Mouse (Mus musculus): ENCODE measurements around the gene Satb2. TPM values are rescaled to one million over a fixed set of nuclear protein-coding genes. Genes with fewer than 3 reads are reported as not detected.

The Satb2 gene
- polyA plus RNA-seq, 1 experiment from 2014 or later = 1.9 TPM

DNA sequence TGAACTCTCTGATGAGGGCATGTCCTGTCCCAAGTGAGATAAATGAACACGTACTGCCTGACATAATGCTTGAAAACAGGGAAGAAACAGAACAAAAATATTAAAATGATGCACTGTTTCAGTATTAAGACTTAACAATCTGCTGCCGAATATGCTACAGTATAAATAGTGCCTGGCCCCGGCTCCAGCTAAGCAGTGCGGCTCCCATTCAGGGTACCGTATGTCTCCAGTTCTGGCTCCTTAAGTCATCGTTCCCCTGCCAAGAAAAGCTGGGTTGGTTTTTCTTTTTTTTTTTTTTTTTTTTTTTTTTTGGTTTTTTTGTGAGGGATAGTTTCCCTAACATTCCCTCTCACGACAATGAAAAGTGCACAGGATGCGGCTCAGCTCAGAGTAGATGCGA lies 78.3 kb downstream of the Satb2 start:
- Histone ChIP-seq H3K27me3 (no peaks in the 10 kb centered on the region), H3K4me2 (replicated peaks) (no peak overlapping the region), H3K9ac (replicated peaks) (no peak overlapping the region), H3K36me3 (no peaks in the 10 kb centered on the region), H3K4me3 (replicated peaks) (no peak overlapping the region), H3K27ac (no peak overlapping the region), H3K9me3 (no peaks in the 10 kb centered on the region), H3K4me1 (replicated peaks) (no peaks in the 10 kb centered on the region)
- ATAC-seq = no peak
- WGBS = 88% methylated on average over 9 of the region's 9 CpGs

DNA sequence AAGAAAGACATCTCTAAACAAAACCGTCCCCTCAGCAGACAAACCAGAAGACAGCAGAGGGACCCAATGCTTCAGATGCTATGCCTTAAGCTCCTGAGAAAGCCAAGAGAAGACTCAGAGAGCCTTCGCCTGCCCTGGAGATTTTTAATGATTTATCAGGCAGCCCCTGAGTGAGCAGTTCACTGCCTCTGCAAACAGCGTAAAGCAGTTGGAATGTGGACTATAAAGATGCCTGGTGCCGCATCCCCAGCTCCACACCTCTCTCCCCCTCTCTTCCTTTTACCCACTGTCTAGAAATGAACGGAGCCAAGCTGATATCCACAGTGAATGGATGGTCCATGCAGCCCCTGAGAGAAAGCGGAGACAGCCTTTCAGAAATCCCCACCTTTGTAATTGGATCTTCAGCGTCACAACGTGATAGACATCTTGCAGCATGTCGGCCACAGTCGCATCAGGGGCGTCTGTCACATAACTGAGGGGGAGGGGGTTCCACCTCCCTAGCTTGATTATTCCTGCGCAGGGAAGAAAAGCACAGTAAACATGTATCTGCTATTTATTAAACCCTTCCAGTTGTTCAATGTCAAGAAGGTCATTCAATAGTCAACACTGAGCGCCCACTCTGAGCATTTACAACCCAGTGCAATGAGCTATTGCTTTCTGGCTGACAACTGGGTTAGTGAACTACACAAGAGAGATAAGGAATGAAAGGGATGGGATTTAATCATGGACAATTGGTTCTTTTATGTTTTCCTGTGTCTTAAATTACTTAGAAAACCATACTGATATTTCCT lies 79.6 kb downstream of the Satb2 start:
- Histone ChIP-seq H3K4me2 (replicated peaks) (peak overlapping the region; percentile 13; the same call in 1 of the 2 replicates), H3K36me3 (no peaks in the 10 kb centered on the region), H3K9me3 (no peaks in the 10 kb centered on the region), H3K4me1 (replicated peaks) (no peaks in the 10 kb centered on the region), H3K27ac (no peak overlapping the region), H3K27me3 (no peaks in the 10 kb centered on the region), H3K9ac (replicated peaks) (no peak overlapping the region), H3K4me3 (replicated peaks) (no peak overlapping the region)
- WGBS = 64% methylated on average over 13 of the region's 13 CpGs
- peak; percentile 63; the same call in 1 of the 2 replicates for ATAC-seq

DNA sequence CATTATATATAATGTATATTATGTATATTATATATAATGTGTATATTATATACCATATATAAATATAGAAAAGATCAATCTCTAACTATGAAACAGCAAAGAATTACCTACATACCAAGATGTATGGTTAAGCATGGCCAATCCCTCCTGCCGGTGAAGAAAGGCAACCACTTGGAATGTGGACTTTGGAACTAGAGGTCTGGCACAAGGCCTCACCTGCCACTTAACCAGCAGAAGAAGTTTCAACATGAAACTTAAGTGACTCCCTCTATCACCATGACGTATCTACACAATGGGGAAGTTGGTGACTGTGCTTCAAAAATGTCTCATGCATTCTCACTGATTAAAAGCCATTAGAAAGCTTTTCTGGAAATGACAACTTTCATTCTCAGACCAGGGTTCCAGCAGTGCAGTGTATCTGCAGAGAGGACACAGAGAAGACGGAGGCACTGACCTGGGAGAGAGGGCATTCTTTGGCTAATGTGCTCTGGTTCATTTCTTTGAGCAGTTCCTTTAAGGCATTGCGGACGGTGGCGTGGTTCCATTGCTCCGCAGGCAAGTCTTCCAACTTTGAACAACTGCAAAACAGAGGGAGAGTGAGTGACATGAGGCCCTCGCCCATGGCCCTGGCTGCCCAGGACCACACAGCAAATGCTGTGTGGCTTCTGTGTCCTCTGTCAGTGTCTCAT lies 80.8 kb downstream of the Satb2 start:
- H3K4me1 ChIP-seq (replicated peaks) = no peaks in the 10 kb centered on the region
- 89% methylated on average over 8 of the region's 8 CpGs for WGBS
- ATAC-seq = no peak
- H3K9ac ChIP-seq (replicated peaks) = no peak overlapping the region
- H3K27me3 ChIP-seq = no peaks in the 10 kb centered on the region
- no peak overlapping the region for H3K4me3 ChIP-seq (replicated peaks)
- H3K27ac ChIP-seq = no peak overlapping the region
- no peaks in the 10 kb centered on the region for H3K36me3 ChIP-seq
- H3K9me3 ChIP-seq = no peaks in the 10 kb centered on the region
- no peak overlapping the region for H3K4me2 ChIP-seq (replicated peaks)

DNA sequence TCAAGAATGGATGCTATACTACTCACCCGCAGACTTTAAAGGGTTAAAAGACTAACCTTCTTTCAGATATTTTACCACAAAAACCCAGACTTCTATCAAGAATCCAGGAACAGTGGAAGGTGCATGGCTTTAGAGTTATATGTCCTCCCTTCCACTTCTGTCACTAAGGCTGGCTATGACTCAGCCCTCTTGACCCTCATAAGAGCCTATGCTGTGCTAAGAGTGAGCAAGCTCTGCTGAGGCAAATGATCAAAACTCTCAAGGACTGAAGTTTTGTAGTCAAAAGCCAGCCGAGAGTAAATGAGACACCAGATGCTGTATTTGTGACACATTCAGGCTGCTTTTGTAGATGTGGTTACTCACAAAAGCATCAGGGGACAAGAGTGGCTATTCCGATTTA lies 81.8 kb downstream of the Satb2 start:
- no peak for ATAC-seq
- Histone ChIP-seq H3K27me3 (no peaks in the 10 kb centered on the region), H3K27ac (no peak overlapping the region), H3K9ac (replicated peaks) (no peak overlapping the region), H3K4me3 (replicated peaks) (no peak overlapping the region), H3K9me3 (no peaks in the 10 kb centered on the region), H3K4me1 (replicated peaks) (no peaks in the 10 kb centered on the region), H3K36me3 (no peaks in the 10 kb centered on the region), H3K4me2 (replicated peaks) (no peak overlapping the region)
- 90% methylated on average over 3 of the region's 3 CpGs for WGBS

DNA sequence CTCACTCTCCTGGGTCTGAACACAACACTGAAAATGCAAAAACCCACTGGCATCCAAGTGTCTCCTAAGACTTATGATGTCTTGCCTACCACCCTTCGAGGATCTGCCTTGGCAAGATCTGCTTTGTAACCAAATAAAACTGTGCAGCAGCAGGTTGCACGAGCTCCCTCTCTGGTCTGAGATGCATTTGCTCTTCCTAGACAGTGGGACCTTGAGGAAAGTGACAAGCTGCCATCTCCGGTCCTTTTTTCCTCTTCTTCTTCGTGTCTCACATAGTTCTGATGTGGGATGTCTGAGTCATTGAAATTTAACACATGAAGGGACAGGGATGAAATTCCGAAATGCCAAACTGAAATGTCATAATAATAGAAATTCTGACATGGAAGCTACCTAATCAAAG lies 85.7 kb downstream of the Satb2 start:
- ATAC-seq = no peak
- H3K4me3 ChIP-seq (replicated peaks) = no peak overlapping the region
- no peaks in the 10 kb centered on the region for H3K27me3 ChIP-seq
- H3K4me2 ChIP-seq (replicated peaks) = no peak overlapping the region
- H3K9ac ChIP-seq (replicated peaks) = no peak overlapping the region
- H3K9me3 ChIP-seq = no peaks in the 10 kb centered on the region
- no peaks in the 10 kb centered on the region for H3K4me1 ChIP-seq (replicated peaks)
- H3K27ac ChIP-seq = no peak overlapping the region
- 86% methylated on average over 5 of the region's 5 CpGs for WGBS
- no peaks in the 10 kb centered on the region for H3K36me3 ChIP-seq

DNA sequence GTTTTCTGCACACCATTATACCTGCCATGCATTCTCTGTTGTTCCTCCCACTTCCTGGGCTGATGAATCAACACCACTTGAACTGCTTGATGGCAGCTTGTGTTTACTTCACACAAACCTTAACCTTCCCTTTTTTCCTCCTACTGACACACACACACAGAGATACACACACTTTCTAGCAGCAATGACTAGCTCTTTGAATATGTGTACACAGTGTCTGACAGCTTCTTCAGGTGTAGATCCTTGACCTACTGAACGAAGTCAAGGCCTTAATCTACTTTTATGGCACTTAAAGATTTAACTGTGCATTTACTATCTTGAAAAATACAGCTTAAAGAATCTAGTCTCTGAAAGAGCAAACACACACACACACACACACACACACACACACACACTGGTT lies 89.5 kb downstream of the Satb2 start:
- Histone ChIP-seq H3K4me1 (replicated peaks) (no peaks in the 10 kb centered on the region), H3K9me3 (no peaks in the 10 kb centered on the region), H3K27me3 (no peaks in the 10 kb centered on the region), H3K27ac (no peak overlapping the region), H3K4me2 (replicated peaks) (no peak overlapping the region), H3K4me3 (replicated peaks) (no peak overlapping the region), H3K36me3 (no peaks in the 10 kb centered on the region), H3K9ac (replicated peaks) (no peak overlapping the region)
- ATAC-seq = no peak
- 88% methylated on average over 1 of the region's 1 CpGs for WGBS

DNA sequence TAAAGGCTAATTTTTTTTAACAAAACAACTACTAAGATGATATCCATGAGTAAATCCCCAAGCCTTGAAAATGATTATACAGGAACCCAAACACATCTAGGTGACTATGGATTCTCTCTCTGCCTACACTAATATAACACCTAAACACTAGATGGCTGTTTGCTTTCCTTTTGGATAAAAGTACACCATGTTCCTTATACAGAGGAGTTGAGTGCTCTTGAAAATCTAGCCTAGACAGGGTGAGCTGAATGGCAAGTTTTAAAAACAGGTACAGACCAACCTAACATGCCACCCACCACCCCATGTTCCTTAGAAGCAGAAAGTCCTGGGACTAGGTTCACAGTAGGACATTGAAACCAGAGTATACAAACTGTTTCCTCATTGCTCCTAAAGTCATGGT lies 90.9 kb downstream of the Satb2 start:
- H3K4me1 ChIP-seq (replicated peaks) = no peaks in the 10 kb centered on the region

DNA sequence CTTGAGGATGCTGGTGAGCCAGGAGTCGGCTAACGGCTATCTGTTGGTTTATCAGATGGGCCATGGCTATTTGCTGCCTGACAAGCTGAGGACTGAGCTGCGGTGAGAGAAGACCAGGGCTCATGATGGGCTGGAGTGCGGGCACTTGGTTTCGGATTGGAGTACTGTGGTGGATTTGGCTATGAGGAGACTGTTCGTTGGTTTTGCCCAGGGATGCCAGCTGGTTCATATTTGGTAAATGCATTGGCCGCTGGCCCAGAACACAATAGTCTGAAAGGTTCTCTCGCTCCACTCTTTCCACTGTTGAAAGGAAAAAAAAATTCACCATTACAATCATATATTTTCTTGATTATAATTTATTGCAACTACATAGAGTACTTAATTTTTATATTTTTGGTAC lies 107.0 kb downstream of the Satb2 start:
- no peak overlapping the region for H3K27ac ChIP-seq
- H3K9ac ChIP-seq (replicated peaks) = no peak overlapping the region
- no peak overlapping the region for H3K4me3 ChIP-seq (replicated peaks)
- no peaks in the 10 kb centered on the region for H3K36me3 ChIP-seq
- WGBS = 95% methylated on average over 8 of the region's 8 CpGs
- H3K27me3 ChIP-seq = no peaks in the 10 kb centered on the region
- no peaks in the 10 kb centered on the region for H3K4me1 ChIP-seq (replicated peaks)
- ATAC-seq = no peak
- H3K9me3 ChIP-seq = no peaks in the 10 kb centered on the region
- no peak overlapping the region for H3K4me2 ChIP-seq (replicated peaks)

More for the DNA sequence above, 90.9 kb downstream of the Satb2 start:
- no peak overlapping the region for H3K4me3 ChIP-seq (replicated peaks)
- no peak overlapping the region for H3K27ac ChIP-seq
- no peak overlapping the region for H3K9ac ChIP-seq (replicated peaks)
- H3K4me2 ChIP-seq (replicated peaks) = no peak overlapping the region
- no peaks in the 10 kb centered on the region for H3K9me3 ChIP-seq
- no peak for ATAC-seq
- H3K36me3 ChIP-seq = no peaks in the 10 kb centered on the region
- no peaks in the 10 kb centered on the region for H3K27me3 ChIP-seq

DNA sequence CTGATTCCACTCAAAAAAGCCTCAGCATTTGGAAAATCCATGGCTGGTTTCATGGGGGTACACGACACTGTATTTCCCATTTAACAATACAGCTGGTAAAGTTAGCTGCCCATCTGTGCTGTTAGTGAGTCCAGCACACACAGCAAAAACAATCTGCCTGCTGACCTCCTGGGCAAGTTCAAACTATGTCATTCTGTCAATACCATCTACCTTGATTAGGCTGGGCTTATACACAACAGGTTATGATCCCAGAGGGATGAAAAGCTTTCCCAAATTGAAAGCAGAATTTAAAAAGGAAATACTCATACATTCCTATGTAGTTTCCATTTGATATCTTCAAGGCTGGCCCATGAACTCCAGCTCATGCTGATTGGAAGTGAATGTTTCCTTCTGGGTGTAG lies 113.2 kb downstream of the Satb2 start:
- no peak for ATAC-seq
- no peak overlapping the region for H3K9ac ChIP-seq (replicated peaks)
- H3K4me1 ChIP-seq (replicated peaks) = no peaks in the 10 kb centered on the region
- H3K27me3 ChIP-seq = no peaks in the 10 kb centered on the region
- WGBS = 88% methylated on average over 1 of the region's 1 CpGs
- H3K27ac ChIP-seq = no peak overlapping the region
- no peaks in the 10 kb centered on the region for H3K9me3 ChIP-seq
- no peaks in the 10 kb centered on the region for H3K36me3 ChIP-seq
- H3K4me3 ChIP-seq (replicated peaks) = no peak overlapping the region
- H3K4me2 ChIP-seq (replicated peaks) = no peak overlapping the region

DNA sequence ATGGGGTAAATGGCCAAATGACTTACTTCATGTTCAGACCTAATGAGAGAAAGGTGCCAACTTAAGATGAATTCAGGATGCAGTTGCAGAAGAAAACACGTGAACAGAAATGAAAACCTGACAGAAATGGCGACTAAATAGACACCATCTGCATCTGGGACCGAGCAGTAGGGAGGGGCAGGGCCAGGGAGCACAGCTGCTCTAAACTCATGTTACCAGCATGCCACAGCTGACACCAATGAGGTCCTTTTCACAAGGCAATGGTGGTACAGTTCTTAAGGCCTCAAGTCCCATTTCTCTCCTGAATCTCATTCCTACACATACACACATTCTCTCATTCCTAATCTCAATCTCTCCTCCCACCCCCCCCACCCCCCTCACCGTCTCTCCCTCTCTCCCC lies 115.7 kb downstream of the Satb2 start:
- H3K4me2 ChIP-seq (replicated peaks) = no peak overlapping the region
- no peaks in the 10 kb centered on the region for H3K27me3 ChIP-seq
- H3K4me3 ChIP-seq (replicated peaks) = no peak overlapping the region
- H3K36me3 ChIP-seq = no peaks in the 10 kb centered on the region
- no peak overlapping the region for H3K9ac ChIP-seq (replicated peaks)
- no peak overlapping the region for H3K27ac ChIP-seq
- no peaks in the 10 kb centered on the region for H3K9me3 ChIP-seq
- H3K4me1 ChIP-seq (replicated peaks) = no peaks in the 10 kb centered on the region
- ATAC-seq = no peak
- WGBS = 69% methylated on average over 4 of the region's 4 CpGs

DNA sequence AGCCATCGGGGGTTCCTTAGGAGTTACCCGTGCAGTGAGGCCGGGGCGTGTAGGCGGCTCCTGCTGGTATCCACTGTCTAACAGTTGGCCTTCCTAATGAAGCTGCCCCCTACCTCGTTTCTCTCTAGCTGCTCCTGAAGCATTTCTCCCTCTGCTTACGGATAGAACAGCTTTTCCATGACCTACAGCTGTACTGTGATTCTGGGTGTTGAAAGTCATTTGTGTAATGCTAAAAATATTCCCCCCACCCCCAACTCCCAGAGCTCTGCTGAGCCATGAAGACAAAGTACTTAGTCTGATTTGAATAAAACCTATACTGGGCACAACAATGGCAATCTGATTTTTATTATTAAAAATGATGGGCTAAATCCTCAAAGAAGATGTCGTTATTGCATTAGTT lies 121.2 kb downstream of the Satb2 start:
- no peaks in the 10 kb centered on the region for H3K9me3 ChIP-seq
- H3K27me3 ChIP-seq = no peaks in the 10 kb centered on the region
- H3K9ac ChIP-seq (replicated peaks) = no peak overlapping the region
- H3K4me2 ChIP-seq (replicated peaks) = no peak overlapping the region
- WGBS = 68% methylated on average over 8 of the region's 8 CpGs
- no peaks in the 10 kb centered on the region for H3K36me3 ChIP-seq
- ATAC-seq = no peak
- H3K27ac ChIP-seq = no peak overlapping the region
- 0 out of 2 replicates have a peak, but pooled peaks cover 3% of the 10 kb centered on the region for H3K4me1 ChIP-seq (replicated peaks)
- H3K4me3 ChIP-seq (replicated peaks) = no peak overlapping the region

DNA sequence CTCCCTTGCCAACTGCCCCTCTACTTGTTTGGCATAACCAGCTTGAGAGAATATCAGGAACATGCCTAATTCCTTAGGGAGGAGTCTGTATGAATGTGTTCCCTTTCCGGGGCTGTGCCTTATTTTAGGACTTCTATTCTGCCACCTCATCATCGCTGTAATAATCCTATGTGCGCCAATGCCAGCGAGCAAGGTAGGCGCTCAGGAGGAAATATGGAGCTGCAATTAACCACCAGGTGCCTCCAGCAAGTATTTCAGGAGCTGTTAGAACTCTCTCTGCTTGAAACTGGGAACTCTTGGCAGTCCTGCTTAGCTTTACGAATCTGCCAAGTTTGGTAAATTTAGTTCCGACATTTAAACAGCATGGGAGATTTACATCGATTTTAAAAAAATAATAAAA lies 128.0 kb downstream of the Satb2 start:
- Histone ChIP-seq H3K27ac (no peak overlapping the region), H3K27me3 (no peaks in the 10 kb centered on the region), H3K36me3 (no peaks in the 10 kb centered on the region), H3K4me3 (replicated peaks) (no peak overlapping the region), H3K9me3 (no peaks in the 10 kb centered on the region), H3K4me1 (replicated peaks) (peaks cover 5% of the 10 kb centered on the region), H3K4me2 (replicated peaks) (no peak overlapping the region), H3K9ac (replicated peaks) (no peak overlapping the region)
- 95% methylated on average over 8 of the region's 8 CpGs for WGBS
- no peak for ATAC-seq
